In genomic region chr4:154855721-154856479, GRCm38 (mm10) we compare ENCODE assay signal across 8 mouse cellular contexts. TPM values are rescaled to one million over a fixed set of nuclear protein-coding genes. Genes with fewer than 3 reads are reported as not detected.
A peak's percentile ranks its signal among the peaks of the same experiment; 100 is the strongest.
DNase-seq lines count a peak whose midpoint lies in the region; ATAC-seq and TF ChIP-seq lines count a peak whose summit lies in the region.

No protein-coding gene starts in this region.

- ATAC-seq in liver, embryonic 16.5 days (ENCODE audit: low read depth): 0 out of 2 replicates have a peak, but pooled peaks have one; percentile 48
- peak; percentile 97 for ATAC-seq in neural tube, embryonic 14.5 days (ENCODE audit: low read depth)

- H3K4me3 ChIP-seq in hindbrain, embryonic 10.5 days: peak overlapping the region; percentile 69
- H3K4me3 ChIP-seq in layer of hippocampus, adult 2 months: peak overlapping the region; percentile 65
- H3K4me3 ChIP-seq in liver, embryonic 16.5 days (ENCODE audit: low read depth, low read length): peak overlapping the region; percentile 38
- peak overlapping the region; percentile 33 for H3K4me3 ChIP-seq in neural tube, embryonic 14.5 days (ENCODE audit: low read depth, low read length)

- peak; percentile 72 for TF ChIP-seq CTCF in layer of hippocampus, adult 2 months (conservative IDR thresholded peaks at IDR 0.05)

- H3K4me2 ChIP-seq in liver, embryonic 16.5 days (ENCODE audit: low read depth, low read length): peak overlapping the region; percentile 53
- H3K4me2 ChIP-seq in neural tube, embryonic 14.5 days (ENCODE audit: low read depth, low read length): peak overlapping the region; percentile 49

- H3K9me3 ChIP-seq in hindbrain, embryonic 10.5 days: no peaks in the 10 kb centered on the region
- no peaks in the 10 kb centered on the region for H3K9me3 ChIP-seq in liver, embryonic 16.5 days (replicated peaks; ENCODE audit: control insufficient read depth, low read length)
- H3K9me3 ChIP-seq in neural tube, embryonic 14.5 days (ENCODE audit: control insufficient read depth, low read length): no peaks in the 10 kb centered on the region

- peaks cover 16% of the 10 kb centered on the region for H3K4me1 ChIP-seq in hindbrain, embryonic 10.5 days (replicated peaks)
- H3K4me1 ChIP-seq in liver, embryonic 16.5 days (ENCODE audit: control insufficient read depth, low read depth, low read length): no peaks in the 10 kb centered on the region; the same call in 1 of the 2 replicates
- H3K4me1 ChIP-seq in neural tube, embryonic 14.5 days (ENCODE audit: control insufficient read depth, insufficient read depth, low read length): no peaks in the 10 kb centered on the region

- peak; percentile 42 for DNase-seq in T-cell, adult 2 months (ENCODE audit: low spot score)
- peak; percentile 94 to 95 for DNase-seq in cerebellum, postnatal 10 days
- peak; percentile 88 to 89 for DNase-seq in frontal cortex, postnatal 10 days (ENCODE audit: low spot score in 2 of 2)
- DNase-seq in hindbrain, embryonic 10.5 days (ENCODE audit: low spot score): peak; percentile 92
- peak; percentile 83 to 92 for DNase-seq in layer of hippocampus, adult 2 months (ENCODE audit: low spot score in 2 of 2)
- peak; percentile 58 for DNase-seq in thymus, postnatal 25 days

- no peaks in the 10 kb centered on the region for H3K36me3 ChIP-seq in hindbrain, embryonic 10.5 days
- H3K36me3 ChIP-seq in liver, embryonic 16.5 days (ENCODE audit: control insufficient read depth, insufficient read depth): no peaks in the 10 kb centered on the region
- no peaks in the 10 kb centered on the region for H3K36me3 ChIP-seq in neural tube, embryonic 14.5 days (ENCODE audit: control insufficient read depth, insufficient read depth, low read length)

- H3K9ac ChIP-seq in liver, embryonic 16.5 days (ENCODE audit: low read depth, low read length): no peak overlapping the region
- peak overlapping the region; percentile 48 for H3K9ac ChIP-seq in neural tube, embryonic 14.5 days (replicated peaks; ENCODE audit: low read depth, low read length)

- H3K27ac ChIP-seq in hindbrain, embryonic 10.5 days: peak overlapping the region; percentile 87
- H3K27ac ChIP-seq in layer of hippocampus, adult 2 months: peak overlapping the region; percentile 97
- no peak overlapping the region for H3K27ac ChIP-seq in liver, embryonic 16.5 days (ENCODE audit: low read length)
- H3K27ac ChIP-seq in neural tube, embryonic 14.5 days (ENCODE audit: low read depth, low read length): peak overlapping the region; percentile 68

- under 1% methylated on average over 110 of the region's 110 CpGs for WGBS in hindbrain, embryonic 10.5 days
- WGBS in liver, embryonic 16.5 days (ENCODE audit: insufficient replicate concordance): under 1% methylated on average over 95 of the region's 110 CpGs
- WGBS in neural tube, embryonic 14.5 days: under 1% methylated on average over 97 of the region's 110 CpGs

- peaks cover 70% of the 10 kb centered on the region for H3K27me3 ChIP-seq in hindbrain, embryonic 10.5 days (ENCODE audit: insufficient read depth, poor library complexity, severe bottlenecking)
- H3K27me3 ChIP-seq in liver, embryonic 16.5 days (ENCODE audit: control insufficient read depth, insufficient read depth, low read depth, low read length): peaks cover 32% of the 10 kb centered on the region
- peaks cover 5% of the 10 kb centered on the region; the same call in 1 of the 2 replicates for H3K27me3 ChIP-seq in neural tube, embryonic 14.5 days (ENCODE audit: control insufficient read depth, insufficient read depth, low read length)

RNA-seq across cellular contexts. Expression of gene Mmel1, which starts 13.5 kb away (rescaled TPM):
- polyA plus RNA-seq in hindbrain, embryonic 10.5 days (2016; fragmentation: Nextera tagmentation; extraction: Ambion mirVana): 0.31 and 0.68 TPM in 2 replicates
- under 1 TPM; 0.29 to 0.44 TPM for total RNA-seq in layer of hippocampus, adult 2 months (2021)
- 2.4 and 2.7 TPM in 2 replicates for polyA plus RNA-seq in liver, embryonic 16.5 days (2015; fragmentation: Nextera tagmentation; extraction: Ambion mirVana)
- polyA plus RNA-seq in neural tube, embryonic 14.5 days (2014; fragmentation: Nextera tagmentation; extraction: Ambion mirVana): 0.40 and 0.50 TPM in 2 replicates

RNA-seq across cellular contexts. Expression of gene Ttc34, which starts 18.6 kb away (rescaled TPM):
- polyA plus RNA-seq in hindbrain, embryonic 10.5 days (2016; fragmentation: Nextera tagmentation; extraction: Ambion mirVana): 0.65 and 0.68 TPM in 2 replicates
- total RNA-seq in layer of hippocampus, adult 2 months (2021): 1 to 10 TPM; 4.0 to 4.1 TPM
- polyA plus RNA-seq in liver, embryonic 16.5 days (2015; fragmentation: Nextera tagmentation; extraction: Ambion mirVana): not detected in 2 replicates
- 1.1 and 1.3 TPM in 2 replicates for polyA plus RNA-seq in neural tube, embryonic 14.5 days (2014; fragmentation: Nextera tagmentation; extraction: Ambion mirVana)

RNA-seq across cellular contexts. Expression of gene Fam213b, which starts 43.0 kb away (rescaled TPM):
- 47.4 and 51.5 TPM in 2 replicates for polyA plus RNA-seq in hindbrain, embryonic 10.5 days (2016; fragmentation: Nextera tagmentation; extraction: Ambion mirVana)
- 10 to 100 TPM; 48.1 to 48.9 TPM for total RNA-seq in layer of hippocampus, adult 2 months (2021)
- 7.4 and 8.5 TPM in 2 replicates for polyA plus RNA-seq in liver, embryonic 16.5 days (2015; fragmentation: Nextera tagmentation; extraction: Ambion mirVana)
- 51.9 and 64.7 TPM in 2 replicates for polyA plus RNA-seq in neural tube, embryonic 14.5 days (2014; fragmentation: Nextera tagmentation; extraction: Ambion mirVana)

Comparison
In these comparisons a context has a peak if more than half of its experiments do, and no peak if none do; other contexts are left out.
1. DNase-seq: peak in every context shown above with its lines; median percentile 94 in cerebellum, postnatal 10 days; 92 in hindbrain, embryonic 10.5 days; 88 in frontal cortex, postnatal 10 days; 88 in layer of hippocampus, adult 2 months; 58 in thymus, postnatal 25 days; 42 in T-cell, adult 2 months.